Mouse (Mus musculus): ENCODE data around the gene Foxo3.

Gene Foxo3

GRCm38 (mm10) chr10:42251749-42252323 lies 24.7 kb downstream of the Foxo3 start:
- no peak for DNase-seq (ENCODE audit: inconsistent ontology term)

GRCm38 (mm10) chr10:42251203-42251602 lies 25.4 kb downstream of the Foxo3 start:
- DNase-seq (ENCODE audit: inconsistent ontology term): peak; percentile 63

GRCm38 (mm10) chr10:42249965-42250364 lies 26.6 kb downstream of the Foxo3 start:
- no peak for DNase-seq (ENCODE audit: inconsistent ontology term)

GRCm38 (mm10) chr10:42248644-42249043 lies 27.9 kb downstream of the Foxo3 start:
- DNase-seq (ENCODE audit: inconsistent ontology term): no peak

GRCm38 (mm10) chr10:42248156-42248555 lies 28.4 kb downstream of the Foxo3 start:
- no peak for DNase-seq (ENCODE audit: inconsistent ontology term)

- DNase-seq (ENCODE audit: inconsistent ontology term): no peak
These were observed 29.3 kb downstream of the Foxo3 start for GRCm38 (mm10) chr10:42247125-42247816.

- DNase-seq (ENCODE audit: inconsistent ontology term): no peak
These were observed 30.1 kb downstream of the Foxo3 start for GRCm38 (mm10) chr10:42246483-42246882.

- no peak for DNase-seq (ENCODE audit: inconsistent ontology term)
These were observed 30.9 kb downstream of the Foxo3 start for GRCm38 (mm10) chr10:42245636-42246035.

- no peak for DNase-seq (ENCODE audit: inconsistent ontology term)
These were observed 31.3 kb downstream of the Foxo3 start for GRCm38 (mm10) chr10:42245256-42245601.

- DNase-seq (ENCODE audit: inconsistent ontology term): no peak
These were observed 31.9 kb downstream of the Foxo3 start for GRCm38 (mm10) chr10:42244420-42245255.

GRCm38 (mm10) chr10:42243925-42244324 lies 32.6 kb downstream of the Foxo3 start:
- no peak for DNase-seq (ENCODE audit: inconsistent ontology term)

- no peak for DNase-seq (ENCODE audit: inconsistent ontology term)
These were observed 34.1 kb downstream of the Foxo3 start for GRCm38 (mm10) chr10:42242484-42242883.

- DNase-seq (ENCODE audit: inconsistent ontology term): no peak
These were observed 34.8 kb downstream of the Foxo3 start for GRCm38 (mm10) chr10:42241775-42242174.

- no peak for DNase-seq (ENCODE audit: inconsistent ontology term)
These were observed 36.8 kb downstream of the Foxo3 start for GRCm38 (mm10) chr10:42239810-42240111.

GRCm38 (mm10) chr10:42238923-42239809 lies 37.4 kb downstream of the Foxo3 start:
- DNase-seq (ENCODE audit: inconsistent ontology term): no peak

- no peak for DNase-seq (ENCODE audit: inconsistent ontology term)
These were observed 38.3 kb downstream of the Foxo3 start for GRCm38 (mm10) chr10:42238296-42238695.

GRCm38 (mm10) chr10:42237556-42237955 lies 39.0 kb downstream of the Foxo3 start:
- DNase-seq (ENCODE audit: inconsistent ontology term): no peak

GRCm38 (mm10) chr10:42235321-42235720 lies 41.2 kb downstream of the Foxo3 start:
- DNase-seq (ENCODE audit: inconsistent ontology term): no peak

- peak; percentile 61 for DNase-seq (ENCODE audit: inconsistent ontology term)
These were observed 43.6 kb downstream of the Foxo3 start for GRCm38 (mm10) chr10:42232977-42233376.

- DNase-seq (ENCODE audit: inconsistent ontology term): no peak
These were observed 44.7 kb downstream of the Foxo3 start for GRCm38 (mm10) chr10:42231847-42232246.

- peak; percentile 43 for DNase-seq (ENCODE audit: inconsistent ontology term)
These were observed 45.4 kb downstream of the Foxo3 start for GRCm38 (mm10) chr10:42231100-42231541.

All from Muller cell, postnatal 12 days (primary cell).